In genomic region chr11:34776054-34776453, GRCm38 (mm10) we compare ENCODE assay signal across 1 mouse cellular context.
TF ChIP-seq lines count a peak whose summit lies in the region.

No protein-coding gene starts in this region.

TF ChIP-seq in CH12.LX, 34 proteins besides CTCF, POLR2A, EP300 and RAD21 (continued from another document):
- peak; percentile 20; the same call in 1 of the 2 replicates for TF ChIP-seq HCFC1 (IDR thresholded peaks at IDR 0.05; ENCODE audit: low read depth, low read length)
- peak; percentile 75 for TF ChIP-seq ELF1 (IDR thresholded peaks at IDR 0.05; ENCODE audit: low read depth, low read length)
- TF ChIP-seq JUN (IDR thresholded peaks at IDR 0.05; ENCODE audit: insufficient read depth, low read depth, low read length) = no peak
- TF ChIP-seq PAX5 (IDR thresholded peaks at IDR 0.05; ENCODE audit: low read length) = no peak
- TF ChIP-seq MAFK (IDR thresholded peaks at IDR 0.05; ENCODE audit: insufficient replicate concordance, low read length) = no peak
- TF ChIP-seq MXI1 (IDR thresholded peaks at IDR 0.05; ENCODE audit: low read depth, low read length) = 0 out of 2 replicates have a peak, but pooled peaks have one; percentile 27
- no peak for TF ChIP-seq POLR2AphosphoS2 (IDR thresholded peaks at IDR 0.05; ENCODE audit: low read depth, low read length)
- no peak for TF ChIP-seq JUND (conservative IDR thresholded peaks at IDR 0.05; ENCODE audit: low read depth, low read length)
- TF ChIP-seq UBTF (IDR thresholded peaks at IDR 0.05; ENCODE audit: low read depth, low read length) = no peak
- no peak for TF ChIP-seq GABPA (IDR thresholded peaks at IDR 0.05; ENCODE audit: insufficient replicate concordance, low read depth, low read length)
- TF ChIP-seq ZKSCAN1 (IDR thresholded peaks at IDR 0.05; ENCODE audit: borderline replicate concordance, low read depth, low read length) = no peak
- TF ChIP-seq TBP (conservative IDR thresholded peaks at IDR 0.05; ENCODE audit: low read depth, low read length) = no peak
- TF ChIP-seq MYC (IDR thresholded peaks at IDR 0.05; ENCODE audit: low read depth, low read length) = 0 out of 2 replicates have a peak, but pooled peaks have one; percentile 36
- 0 out of 2 replicates have a peak, but pooled peaks have one; percentile 61 for TF ChIP-seq CHD1 (IDR thresholded peaks at IDR 0.05; ENCODE audit: low read depth, low read length)
- no peak for TF ChIP-seq KAT2A (IDR thresholded peaks at IDR 0.05; ENCODE audit: insufficient replicate concordance, low read length)
- no peak for TF ChIP-seq MAX (IDR thresholded peaks at IDR 0.05; ENCODE audit: low read length)
- TF ChIP-seq USF1 (IDR thresholded peaks at IDR 0.05; ENCODE audit: low read depth, low read length) = no peak
- TF ChIP-seq E2F4 (IDR thresholded peaks at IDR 0.05; ENCODE audit: insufficient replicate concordance, low read depth, low read length) = no peak
- TF ChIP-seq ZC3H11A (IDR thresholded peaks at IDR 0.05; ENCODE audit: low read depth, low read length) = no peak
- 0 out of 2 replicates have a peak, but pooled peaks have one; percentile 37 for TF ChIP-seq MAZ (IDR thresholded peaks at IDR 0.05; ENCODE audit: low read depth, low read length)
- TF ChIP-seq ETS1 (conservative IDR thresholded peaks at IDR 0.05; ENCODE audit: low read depth, low read length) = peak; percentile 68; the same call in 1 of the 2 replicates
- TF ChIP-seq BHLHE40 (IDR thresholded peaks at IDR 0.05; ENCODE audit: low read depth, low read length) = peak; percentile 53
- 0 out of 2 replicates have a peak, but pooled peaks have one; percentile 44 for TF ChIP-seq MEF2A (IDR thresholded peaks at IDR 0.05; ENCODE audit: borderline replicate concordance, low read depth, low read length)
- no peak for TF ChIP-seq SMC3 (IDR thresholded peaks at IDR 0.05; ENCODE audit: low read depth, low read length)
- TF ChIP-seq RCOR1 (conservative IDR thresholded peaks at IDR 0.05; ENCODE audit: low read depth, low read length) = 0 out of 2 replicates have a peak, but pooled peaks have one; percentile 59
- TF ChIP-seq SIN3A (IDR thresholded peaks at IDR 0.05; ENCODE audit: low read length) = no peak
- TF ChIP-seq IRF4 (IDR thresholded peaks at IDR 0.05; ENCODE audit: low read depth, low read length) = peak; percentile 54
TF ChIP-seq in CH12.LX: peak in this region for 14.
